Mouse (Mus musculus): ENCODE measurements around the gene Cxcl1. TPM values are rescaled to one million over a fixed set of nuclear protein-coding genes. Genes with fewer than 3 reads are reported as not detected.

The Cxcl1 gene
- total RNA-seq, 4 experiments from 2014 or later: 0.46 TPM; not detected in 3

Other genes starting within 250 kb of the Cxcl1 start
- gene Cxcl5, start 131.9 kb upstream of the Cxcl1 start, total RNA-seq (2022): 1 to 10 TPM in 1 of 4 experiments, under 1 TPM in 3; 0.30 to 1.9 (median 0.64) TPM
- gene Ppbp, start 122.7 kb upstream of the Cxcl1 start, total RNA-seq (2022): under 1 TPM in 2 of 4 experiments, not detected in 2; 0.35 to 0.80 TPM
- 1 to 10 TPM; 2.2 to 3.3 (median 2.8) TPM for gene Pf4, start 118.8 kb upstream of the Cxcl1 start, total RNA-seq (2022)
- gene Cxcl3, start 105.1 kb upstream of the Cxcl1 start, total RNA-seq (2022): not detected
- gene Cxcl15, start 96.7 kb upstream of the Cxcl1 start, total RNA-seq (2022): not detected
- not detected for gene Cxcl2, start 12.6 kb downstream of the Cxcl1 start, total RNA-seq (2022)
- gene Mthfd2l, start 39.9 kb downstream of the Cxcl1 start, total RNA-seq (2022): 10 to 100 TPM; 16.5 to 20.0 (median 18.4) TPM
- not detected for gene Epgn, start 136.2 kb downstream of the Cxcl1 start, total RNA-seq (2022)
- not detected for gene Ereg, start 183.4 kb downstream of the Cxcl1 start, total RNA-seq (2022)
- not detected for gene Areg, start 248.4 kb downstream of the Cxcl1 start, total RNA-seq (2022)

All from left cerebral cortex, adult 8-10 months (tissue).